Mouse (Mus musculus) midbrain, embryonic 14.5 days (tissue): ENCODE measurements around the gene Mup12. TPM values are rescaled to one million over a fixed set of nuclear protein-coding genes. Genes with fewer than 3 reads are reported as not detected.
"Not testable (repeated sequence)": the region's sequence is repeated elsewhere in the genome, so short reads cannot be mapped to it uniquely, and the experiment has no call there.

Source experiments
- ATAC-seq: fragments of 200-750 bp; cut with Nextera tagmentation; 2 replicates; pipeline ENCODE4 v1.8.0; 2017; ENCODE audit warnings: moderate number of reproducible peaks, moderate library complexity; ENCODE audit not compliant: low FRiP score, low TSS enrichment
- DNase-seq: peaks from one replicate; pipeline ENCODE4 v3.0.0-alpha.2; 2015
- H3K27ac ChIP-seq: fragments of 300-500 bp; sonication (generic); replicated peaks from 2 replicates; pipeline ENCODE4 v1.5.1; 2014; ENCODE audit warnings: mild to moderate bottlenecking, low read depth, low read length, moderate library complexity
- H3K27me3 ChIP-seq: fragments of 300-500 bp; sonication (generic); 2 replicates; pipeline ENCODE4 v1.6.1; 2014; ENCODE audit warnings: low read length, control low read depth, mixed read lengths; ENCODE audit not compliant: control insufficient read depth, insufficient read depth
- H3K36me3 ChIP-seq: fragments of 300-500 bp; sonication (generic); 2 replicates; pipeline ENCODE4 v1.6.1; 2014; ENCODE audit warnings: low read length, control low read depth; ENCODE audit not compliant: control insufficient read depth, insufficient read depth
- H3K4me1 ChIP-seq: fragments of 300-500 bp; sonication (generic); 2 replicates; pipeline ENCODE4 v1.6.1; 2014; ENCODE audit warnings: mild to moderate bottlenecking, antibody characterized with exemption, low read length, control low read depth; ENCODE audit not compliant: control insufficient read depth, insufficient read depth
- H3K4me2 ChIP-seq: fragments of 300-500 bp; sonication (generic); 2 replicates; pipeline ENCODE4 v1.6.1; 2014; ENCODE audit warnings: mild to moderate bottlenecking, low read length, moderate library complexity
- H3K4me3 ChIP-seq: fragments of 300-500 bp; sonication (generic); replicated peaks from 2 replicates; pipeline ENCODE4 v1.5.1; 2014; ENCODE audit warnings: low read depth, low read length
- H3K9ac ChIP-seq: fragments of 300-500 bp; sonication (generic); replicated peaks from 2 replicates; pipeline ENCODE4 v1.6.1; 2014; ENCODE audit warnings: mild to moderate bottlenecking, low read length, moderate library complexity
- H3K9me3 ChIP-seq: fragments of 300-500 bp; sonication (generic); 2 replicates; pipeline ENCODE4 v1.6.1; 2016; ENCODE audit warnings: low read length, control low read depth, mixed read lengths; ENCODE audit not compliant: control insufficient read depth
- WGBS: fragments of 180-500 bp; shearing (Covaris S2); extraction: QIAGEN DNeasy Blood & Tissue Kit; methylation state at CpG from one replicate; pipeline ENCODE4 v1.1.7; 2014; 5-methylcytosine and 5-hydroxymethylcytosine counted together
- polyA plus RNA-seq: library from polyadenylated mRNA; unstranded; fragments of >200 nt; fragmentation: Nextera tagmentation; extraction: Ambion mirVana; gene quantifications from 2 replicates; pipeline ENCODE4 v1.2.1, GENCODE M21; 2014

Mup12 gene
- not detected in 2 replicates for polyA plus RNA-seq

GRCm38 (mm10) chr4:60741226-60741625, at the start of gene Mup12:
Gene Mup12, minus strand, starts transcription at chr4:60741326.
- not testable (repeated sequence) for H3K9ac ChIP-seq, DNase-seq, ATAC-seq, H3K4me3 ChIP-seq, H3K9me3 ChIP-seq, H3K27ac ChIP-seq, H3K4me2 ChIP-seq, H3K27me3 ChIP-seq, H3K36me3 ChIP-seq, H3K4me1 ChIP-seq
- 74% methylated on average over 3 of the region's 4 CpGs for WGBS

Other genes starting within 250 kb of the Mup12 start
- gene Mup1, start 239.4 kb downstream of the Mup12 start, polyA plus RNA-seq: not detected in 2 replicates
- not detected in 2 replicates for gene Mup10, start 159.1 kb downstream of the Mup12 start, polyA plus RNA-seq
- gene Mup11, start 78.9 kb downstream of the Mup12 start, polyA plus RNA-seq: not detected in 2 replicates
- gene Mup22, start 80.1 kb upstream of the Mup12 start, polyA plus RNA-seq: not detected in 2 replicates